Mouse (Mus musculus) lung, adult 18-20 months (tissue): Measurements from ENCODE around the gene Gm28729.
A peak's percentile ranks its signal among the peaks of the same experiment; 100 is the strongest.

Experiments used
- DNase-seq, 2 experiments: peaks; one replicate each; pipeline ENCODE4 v3.0.0; 2022; ENCODE audit warnings: mixed read lengths in 2 of 2

The Gm28729 gene

GRCm38 (mm10) chr9:96460117-96460865, 64.8 kb downstream of the Gm28729 start:
- DNase-seq, result no peak

DNA sequence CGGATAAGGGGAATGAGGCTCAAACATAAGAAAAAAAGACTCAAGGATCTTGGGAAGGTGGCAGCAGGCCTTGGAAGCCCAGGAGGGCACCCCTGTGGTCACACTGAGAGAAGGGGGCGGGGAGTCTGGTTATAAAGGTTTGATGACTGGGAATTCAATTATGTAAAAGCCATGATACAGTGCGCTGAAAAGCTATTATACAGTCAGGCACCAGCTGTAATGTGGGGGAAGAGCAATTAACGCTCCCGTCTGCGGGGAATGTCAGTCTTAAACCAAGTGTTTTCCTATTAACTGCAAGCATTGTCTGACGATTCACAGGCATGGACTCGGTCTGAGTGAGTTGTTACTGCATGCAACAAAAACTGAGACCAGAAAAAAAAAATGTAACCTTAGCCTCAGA, 69.4 kb downstream of the Gm28729 start:
- DNase-seq, result no peak

GRCm38 (mm10) chr9:96452956-96453355, 72.1 kb downstream of the Gm28729 start:
- no peak for DNase-seq

- peak; percentile 27 to 52 for DNase-seq
These were observed 74.0 kb downstream of the Gm28729 start for GRCm38 (mm10) chr9:96450900-96451720.

- no peak for DNase-seq
These were observed 75.5 kb downstream of the Gm28729 start for GRCm38 (mm10) chr9:96449514-96449913.

DNA sequence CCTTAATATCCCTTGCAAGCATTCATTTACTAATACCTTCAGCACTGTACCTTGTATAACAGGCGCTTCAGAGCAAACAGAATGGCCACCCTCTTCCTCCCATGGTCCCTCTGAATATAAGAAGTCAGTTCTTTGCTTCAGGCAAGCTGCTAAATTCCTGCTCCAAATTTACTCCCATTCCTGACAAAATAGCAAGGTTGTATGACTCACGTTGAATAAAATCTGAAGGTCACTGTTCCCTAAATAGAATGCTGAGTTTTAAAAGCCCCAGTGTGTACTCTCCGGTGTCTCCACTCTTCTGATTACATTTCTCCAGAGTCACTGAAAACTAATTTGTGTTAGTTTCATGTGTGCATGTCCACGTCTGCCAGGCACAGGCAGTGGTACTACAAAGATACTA, 79.7 kb downstream of the Gm28729 start:
- no peak for DNase-seq

DNA sequence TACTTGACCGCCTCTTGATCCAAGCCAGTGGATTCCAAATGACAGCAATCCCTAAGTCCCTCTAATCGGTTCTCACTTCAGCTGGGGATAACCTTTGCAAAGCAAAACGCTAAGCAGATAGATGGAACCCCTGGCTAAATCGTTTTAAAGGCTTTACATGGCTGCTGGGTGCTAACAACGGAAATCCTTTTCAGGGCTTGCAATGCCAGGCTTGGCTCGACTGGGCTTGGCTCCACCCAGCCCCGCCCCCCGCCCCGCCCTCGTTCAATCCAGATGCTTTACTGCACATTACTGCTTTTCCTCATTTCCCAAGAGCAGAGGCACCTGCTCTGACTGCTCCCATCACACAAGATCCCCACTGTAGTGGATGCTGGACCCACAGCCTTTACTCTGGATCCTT, 83.0 kb downstream of the Gm28729 start:
- no peak for DNase-seq

DNA sequence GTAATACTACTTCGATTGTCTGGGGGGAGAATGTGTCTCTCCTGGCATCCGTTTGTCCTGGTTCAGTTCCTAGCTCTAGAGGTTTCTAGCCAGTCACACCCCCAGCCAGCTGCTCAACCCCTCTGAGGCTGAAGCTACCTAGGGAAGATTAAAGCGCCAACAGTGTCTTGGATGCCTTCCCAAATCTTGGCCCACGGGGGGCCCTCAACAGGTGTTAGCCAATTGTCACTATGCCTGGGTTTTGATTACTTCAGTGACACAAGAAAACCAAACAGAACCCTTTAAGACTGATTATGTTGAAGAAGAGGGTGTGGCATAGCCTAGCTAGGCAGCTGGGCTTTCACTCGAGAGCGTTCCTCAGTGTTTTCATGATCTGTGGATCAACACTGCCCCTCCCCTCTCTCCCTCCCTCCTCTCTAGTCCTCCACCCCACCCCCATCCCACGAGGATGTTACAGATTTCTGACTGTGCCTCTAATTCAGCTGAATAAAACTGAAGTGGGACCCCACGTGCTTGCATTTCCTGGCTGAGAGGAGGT, 86.7 kb downstream of the Gm28729 start:
- peak; percentile 34 to 56 for DNase-seq

- DNase-seq, result peak; percentile 53 to 69
These were observed 87.2 kb downstream of the Gm28729 start for GRCm38 (mm10) chr9:96437805-96438333.

DNA sequence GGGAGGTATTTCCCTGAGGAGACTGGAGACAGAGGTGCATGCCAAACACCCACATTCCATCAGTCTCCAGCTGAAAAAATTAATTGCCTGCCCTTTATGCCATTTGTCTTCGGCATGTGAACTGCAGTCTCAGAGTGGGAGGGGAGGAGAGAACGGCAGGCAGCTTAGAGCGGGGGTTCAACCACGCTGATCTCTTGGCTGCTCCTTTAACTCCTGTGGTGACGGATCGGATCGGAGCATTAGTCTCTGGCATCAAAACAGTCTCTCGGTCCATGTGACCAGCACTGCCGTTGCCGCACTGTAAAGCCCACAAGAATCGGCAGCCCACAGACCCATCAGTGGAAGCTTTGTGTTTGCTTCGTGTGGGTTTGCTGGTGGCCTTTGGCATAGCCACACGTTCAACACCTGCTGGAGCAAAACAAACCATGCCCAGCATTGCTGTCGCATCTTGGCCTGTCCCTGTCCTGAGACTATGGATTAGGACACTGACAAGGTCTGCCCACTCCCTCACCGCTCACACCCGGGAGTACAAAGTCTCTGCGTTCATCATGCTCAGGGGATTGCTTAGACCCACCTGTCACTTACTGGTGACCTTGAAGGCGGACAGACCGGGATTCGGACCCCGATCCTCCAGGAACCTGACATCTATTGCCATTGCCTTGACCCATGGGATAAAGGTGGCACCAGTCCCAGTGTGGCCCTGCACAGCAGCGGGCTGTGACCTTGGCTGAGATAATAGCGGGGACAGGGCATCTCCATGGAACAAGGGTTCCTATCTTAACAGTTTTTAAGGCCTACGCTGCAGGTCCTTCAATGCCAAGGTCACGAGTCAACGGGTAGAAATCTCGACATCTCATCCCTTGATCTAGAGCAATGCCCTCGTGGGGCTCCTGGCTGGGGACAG, 87.9 kb downstream of the Gm28729 start:
- no peak for DNase-seq
